Mouse (Mus musculus) heart, postnatal 10 days (tissue): ENCODE results near the gene Mbd3. TPM values are rescaled to one million over a fixed set of nuclear protein-coding genes. Genes with fewer than 3 reads are reported as not detected.

Source experiments
- DNase-seq, 2 experiments: peaks; one replicate each; pipeline ENCODE4 v3.0.0; 2021
- intact Hi-C: fragments of 180-260 bp; cut with DNase I; formaldehyde crosslinking; loops from one replicate; pipeline ENCODE4 v1.15.1; 2025
- total RNA-seq, 2 experiments: library from RNA; stranded (reverse); gene quantifications; 2 replicates each; pipeline ENCODE4 v1.2.3; 2021

Mbd3 gene
- total RNA-seq, 2 experiments from 2014 or later = 102 to 105 TPM

DNA sequence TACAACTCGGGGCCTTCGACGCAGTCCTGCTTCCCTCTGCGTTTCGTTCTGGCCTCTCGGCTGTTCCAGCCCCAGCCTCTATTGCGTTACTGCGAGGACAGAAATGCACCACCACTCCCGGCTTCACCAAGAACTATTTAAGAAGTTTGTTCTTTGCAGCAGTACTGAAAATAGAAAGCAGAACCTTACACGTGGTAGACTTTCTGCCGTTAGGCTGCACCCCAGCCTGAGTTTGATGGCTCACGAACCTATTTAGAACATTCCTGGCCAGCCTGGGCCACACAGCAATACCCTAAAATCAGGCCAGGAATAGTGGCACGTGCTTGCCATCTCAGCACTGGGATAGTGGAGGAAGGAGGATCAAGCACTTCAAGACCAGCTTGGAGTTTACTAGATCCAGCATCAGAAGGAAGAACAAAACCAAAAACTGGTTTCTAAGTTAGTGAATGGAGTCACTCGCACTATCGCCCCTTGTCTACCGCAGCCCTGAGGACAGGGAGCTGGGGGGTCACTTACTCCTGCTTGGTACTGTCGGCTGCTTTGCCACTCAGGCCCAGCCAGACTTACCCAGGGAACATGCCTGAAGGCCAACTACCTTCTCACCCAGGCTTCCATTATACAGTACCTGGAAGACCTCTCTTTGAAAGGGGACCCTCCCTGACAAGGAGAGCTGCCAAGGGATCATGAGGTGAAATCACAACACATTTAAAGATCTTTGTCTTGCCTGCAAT lies 788 bp upstream of the Mbd3 start:
- DNase-seq = no peak
- intact Hi-C loops = no loop called here

DNA sequence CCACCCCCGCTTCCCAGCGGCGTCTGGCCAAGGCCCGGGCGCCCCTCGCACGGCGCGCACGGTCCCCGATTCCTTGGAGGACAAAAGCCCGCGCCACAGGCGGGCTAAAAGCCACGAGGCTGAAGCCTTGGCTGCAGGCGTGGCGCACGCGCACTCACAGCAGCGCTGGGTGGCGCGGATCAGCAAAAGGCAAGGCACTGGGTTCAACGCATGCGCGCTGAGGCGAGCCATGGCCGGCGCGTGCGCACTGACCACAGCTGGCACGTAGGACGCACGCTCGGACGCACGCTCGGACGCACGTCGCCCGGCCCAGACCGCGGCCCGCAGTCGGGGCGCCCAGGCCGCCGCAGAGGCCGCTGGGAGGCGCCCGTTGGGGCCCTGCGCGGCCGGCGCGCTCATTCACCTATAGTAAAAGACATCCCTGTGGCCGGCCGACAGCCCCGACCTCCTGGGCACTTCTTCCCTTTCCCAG lies 595 bp downstream of the Mbd3 start:
- peak; percentile 99 for DNase-seq
- intact Hi-C loops = no loop called here

DNA sequence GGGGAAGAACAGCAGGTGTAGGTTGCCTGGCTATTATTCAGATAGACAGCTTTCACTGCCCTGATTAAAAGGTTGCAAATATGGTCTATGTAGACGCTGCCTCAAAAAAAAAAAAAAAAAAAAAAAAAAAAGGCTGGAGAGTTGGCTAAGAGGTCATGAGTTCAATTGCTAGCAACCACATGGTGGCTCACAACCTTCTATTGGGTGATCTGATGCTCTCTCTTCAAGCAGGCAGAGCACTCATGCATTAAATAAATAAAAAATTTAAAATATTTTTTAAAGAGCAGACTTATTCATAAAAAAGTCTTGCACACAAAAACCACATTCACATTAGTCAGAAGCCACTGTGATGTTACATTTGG lies 1.2 kb downstream of the Mbd3 start:
- no peak for DNase-seq
- intact Hi-C loops = no loop called here

DNA sequence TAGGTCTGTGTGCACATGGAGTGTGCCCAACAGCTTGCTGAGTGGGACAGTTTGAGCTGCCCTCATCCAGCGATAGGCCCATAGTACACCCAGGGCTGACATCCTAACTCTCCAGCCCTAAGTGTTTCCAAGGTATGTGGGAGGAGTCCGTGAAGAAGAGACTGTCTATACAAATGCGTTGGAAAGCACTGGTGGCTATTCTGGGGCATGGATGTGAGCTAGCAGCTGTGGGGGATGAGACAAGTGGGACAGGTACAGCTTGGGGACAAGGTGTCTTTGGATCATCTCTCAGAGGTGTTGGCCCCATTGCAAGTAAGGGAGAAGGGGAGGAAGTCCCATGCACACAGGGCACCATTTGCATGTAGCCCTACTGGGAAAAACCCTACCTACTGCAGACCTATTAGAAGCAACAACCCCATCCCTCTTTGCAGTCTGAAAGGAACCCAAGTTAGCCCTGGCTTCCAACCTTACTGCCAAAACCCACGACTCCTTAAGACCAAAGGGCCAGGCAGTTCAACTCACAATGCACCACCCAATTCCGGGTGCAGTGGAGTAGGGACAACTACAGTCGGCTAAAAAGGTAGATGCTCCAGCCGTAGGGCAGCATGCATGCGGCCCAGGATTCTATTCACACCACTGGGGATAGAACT lies 1.7 kb downstream of the Mbd3 start:
- no peak for DNase-seq
- intact Hi-C loops = no loop called here

DNA sequence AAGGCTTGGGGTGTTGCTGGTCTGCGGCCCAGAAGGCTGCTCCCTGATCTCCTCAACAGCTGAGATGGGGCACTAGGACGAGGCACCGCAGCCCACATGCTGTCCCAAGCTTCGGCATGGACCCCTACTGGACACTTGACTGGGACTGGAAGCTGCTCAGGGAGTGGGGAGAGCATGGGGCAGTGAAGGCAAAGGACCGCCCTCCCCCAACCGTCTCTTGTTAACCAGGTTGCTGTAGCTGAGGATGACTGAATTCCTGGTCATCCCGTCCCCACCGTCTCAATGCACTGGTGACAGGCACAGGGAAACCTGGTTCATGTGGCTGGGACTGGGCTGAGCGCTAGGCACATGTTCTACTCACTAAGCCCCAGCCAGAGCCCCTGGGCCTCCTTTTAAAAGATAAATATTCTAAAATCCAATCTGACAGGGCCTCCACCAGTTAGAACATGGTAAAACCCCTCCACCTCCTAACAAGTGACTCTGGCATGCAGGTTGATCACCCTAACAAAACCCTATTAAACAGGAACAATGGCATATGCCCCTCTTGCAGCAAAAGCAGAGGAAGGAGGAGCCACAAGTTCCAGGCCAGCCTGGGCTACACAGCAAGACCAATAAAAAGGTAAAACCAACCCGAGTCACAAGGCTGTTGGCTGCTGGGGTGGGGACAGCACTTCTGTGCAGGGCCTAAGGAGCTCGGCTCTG lies 2.4 kb downstream of the Mbd3 start:
- intact Hi-C loops = no loop called here
- DNase-seq = no peak

DNA sequence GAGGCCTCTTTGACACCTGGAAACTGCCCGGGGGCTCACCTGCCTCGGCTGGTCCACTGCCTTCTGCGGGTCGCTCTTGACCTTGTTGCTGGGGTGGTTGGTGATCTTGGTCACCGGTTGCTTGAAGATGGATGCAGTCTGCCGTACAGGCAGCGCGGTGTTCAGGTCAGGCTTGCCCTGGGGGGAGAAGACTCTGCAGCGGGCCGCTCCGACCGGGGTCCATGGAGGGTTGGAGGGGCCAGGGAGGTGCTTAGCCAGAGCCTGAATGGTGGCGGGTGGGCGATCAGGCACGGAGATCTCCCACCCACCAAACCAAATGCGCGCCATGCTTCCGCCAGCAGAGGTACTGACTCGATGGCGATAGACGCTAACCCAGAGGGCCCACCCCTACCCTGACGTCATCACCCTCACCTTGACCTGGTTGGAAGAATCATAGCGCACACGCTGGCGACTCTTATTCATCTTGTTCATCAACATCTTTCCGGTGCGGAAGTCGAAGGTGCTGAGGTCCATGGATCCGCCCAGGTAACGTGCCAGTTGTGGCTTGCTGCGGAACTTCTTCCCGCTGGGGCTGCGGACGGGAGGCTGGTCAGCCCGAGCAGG lies 4.2 kb downstream of the Mbd3 start:
- no peak for DNase-seq

DNA sequence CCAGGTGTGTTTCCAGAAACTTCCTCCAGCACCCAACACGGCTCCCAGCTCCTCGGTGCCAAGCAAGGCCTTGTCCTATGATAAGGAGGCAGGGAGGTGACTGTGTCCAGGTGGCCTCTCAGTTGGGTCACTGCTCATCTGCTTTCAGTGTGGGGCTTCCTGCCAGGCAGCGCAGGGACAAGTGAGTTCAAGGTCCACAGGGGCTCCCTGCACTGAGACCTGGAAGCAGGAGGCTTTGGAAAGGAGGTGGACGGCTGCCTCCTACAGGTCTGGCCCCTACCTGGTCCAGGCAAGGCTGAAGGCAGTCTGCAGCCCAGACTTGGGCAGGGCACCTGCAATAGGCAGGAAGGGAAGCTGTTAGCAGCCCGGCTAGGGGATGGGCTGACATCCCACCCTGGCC lies 6.7 kb downstream of the Mbd3 start:
- DNase-seq = no peak
- intact Hi-C loops = no loop called here

More for the DNA sequence above, 4.2 kb downstream of the Mbd3 start:
- intact Hi-C loops = no loop called here

DNA sequence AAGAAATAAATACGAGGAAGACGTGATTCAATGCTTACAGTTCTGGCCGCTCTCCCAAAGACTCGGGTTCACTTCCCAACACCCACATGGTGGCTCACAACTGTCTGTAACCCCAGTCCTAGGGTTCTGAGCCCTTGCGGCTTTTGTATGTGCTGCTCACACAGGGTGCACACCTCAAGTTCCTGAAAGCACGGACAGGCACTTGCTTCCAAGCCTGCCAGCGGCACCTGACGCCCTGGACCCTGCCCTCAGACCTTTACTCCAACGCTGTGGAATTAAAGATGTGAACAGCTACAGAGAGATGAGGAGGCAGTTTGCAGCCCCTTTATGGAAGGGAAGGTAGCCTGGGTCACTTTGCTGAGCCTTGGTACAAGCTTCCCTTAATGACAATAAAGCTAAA lies 8.7 kb downstream of the Mbd3 start:
- intact Hi-C loops = no loop called here

DNA sequence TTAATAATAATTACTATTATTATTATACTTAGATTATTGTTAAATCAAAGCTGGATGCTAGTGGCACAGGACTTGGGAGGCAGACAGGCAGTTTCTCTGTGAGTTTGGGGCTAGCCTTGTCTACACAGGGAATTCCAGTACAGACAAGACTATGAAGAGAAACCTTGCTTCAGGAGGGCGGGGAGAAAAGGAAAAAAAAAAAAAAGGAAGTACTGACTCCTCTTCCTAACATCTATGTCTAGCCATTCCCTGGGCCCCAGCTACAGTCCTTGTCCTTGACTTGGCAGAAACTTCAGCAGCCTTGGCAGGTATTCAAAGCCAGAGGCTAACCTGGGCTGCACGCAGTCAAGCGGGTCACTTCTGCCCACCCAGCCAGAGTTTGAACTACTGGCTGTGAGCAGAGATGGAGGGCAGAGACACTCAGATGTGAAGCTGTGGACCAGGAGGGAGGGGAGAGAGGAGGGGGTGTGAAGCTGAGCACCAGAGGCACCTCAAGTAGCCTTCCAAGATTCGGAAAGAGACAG lies 10.1 kb downstream of the Mbd3 start:
- intact Hi-C loops = no loop called here
- DNase-seq = no peak

More for the DNA sequence above, 8.7 kb downstream of the Mbd3 start:
- no peak for DNase-seq

DNA sequence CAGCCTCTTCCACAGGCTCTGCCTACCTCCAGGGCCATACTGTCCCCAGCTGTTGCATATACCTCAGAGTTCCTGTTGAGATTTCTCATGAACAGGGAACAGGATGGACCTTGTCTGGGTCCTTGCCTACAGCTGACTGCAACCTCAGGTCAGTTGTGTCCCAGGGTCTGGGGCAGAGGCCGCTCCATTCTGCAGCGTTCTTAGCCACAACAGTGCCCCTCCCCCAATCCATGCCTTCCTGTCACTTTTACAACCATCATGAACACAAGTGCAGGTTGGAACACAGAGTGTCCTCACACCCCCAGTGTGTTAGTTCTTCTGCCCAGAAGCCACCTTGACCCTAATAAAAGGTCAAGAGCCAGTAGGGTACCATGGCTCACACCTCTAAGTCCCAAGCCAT lies 10.6 kb downstream of the Mbd3 start:
- DNase-seq = no peak
- intact Hi-C loops = no loop called here

DNA sequence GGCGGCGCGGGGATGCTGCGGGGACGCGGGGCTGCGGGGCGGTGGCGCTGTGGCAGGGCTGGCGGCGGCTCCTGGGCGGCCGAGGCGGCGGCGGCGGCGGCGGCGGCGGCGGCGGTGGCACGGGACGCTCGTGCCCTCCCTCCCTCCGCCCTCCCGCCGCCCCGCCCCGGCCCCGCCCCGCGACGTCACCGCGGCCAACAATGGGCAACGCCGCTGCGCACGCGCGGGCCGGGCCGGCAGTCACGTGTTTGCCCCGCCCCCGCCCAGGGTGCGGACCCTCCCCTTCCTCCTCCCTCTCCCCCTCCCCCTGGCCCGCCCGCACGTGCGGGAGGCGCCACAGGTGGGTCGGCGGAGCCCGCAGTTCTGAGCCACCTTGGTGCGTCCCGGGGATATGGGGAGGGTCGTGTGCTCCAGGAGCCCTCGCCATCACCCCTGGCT lies 11.8 kb downstream of the Mbd3 start, which contains the start of gene Mex3d:
Gene Mex3d (minus strand): TSS at position 138 of the 438 bp plus-strand sequence.
- peak; percentile 89 to 90 for DNase-seq
- intact Hi-C loops = no loop called here

DNA sequence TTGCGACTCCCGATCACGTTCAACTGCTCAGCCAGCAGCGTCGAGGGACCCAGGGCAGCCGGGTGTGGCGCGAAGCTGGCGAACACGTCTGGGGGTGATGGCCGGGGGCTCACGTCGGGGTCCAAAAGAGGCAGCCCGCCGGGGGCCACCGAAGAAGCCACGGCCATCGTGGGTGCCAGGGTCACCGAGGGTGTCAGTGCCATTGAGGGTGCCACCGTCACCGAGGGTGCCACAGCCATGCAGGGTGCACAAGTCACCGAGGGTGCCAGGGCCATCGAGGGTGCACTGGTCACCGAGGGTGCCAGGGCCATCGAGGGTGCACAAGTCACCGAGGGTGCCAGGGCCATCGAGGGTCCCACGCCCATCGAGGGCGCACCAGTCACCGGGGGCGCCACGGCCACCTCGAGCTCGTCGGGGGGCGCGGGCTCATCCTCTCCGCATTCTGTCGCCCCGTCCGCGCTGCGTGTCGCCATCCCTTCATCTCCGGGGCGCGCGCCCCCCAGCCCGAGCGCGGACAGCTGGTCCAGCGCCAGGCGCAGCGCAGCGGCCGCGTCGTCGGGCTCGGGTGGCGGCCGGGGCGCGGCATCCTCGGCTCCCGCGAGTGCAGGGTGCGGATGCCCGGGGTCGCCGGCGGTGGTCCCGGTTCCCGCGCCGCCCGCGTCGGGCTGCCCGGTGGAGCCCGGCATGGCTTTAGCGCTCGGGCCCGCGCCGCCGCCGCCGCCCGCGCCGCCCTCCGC lies 12.4 kb downstream of the Mbd3 start:
- intact Hi-C loops = no loop called here

DNA sequence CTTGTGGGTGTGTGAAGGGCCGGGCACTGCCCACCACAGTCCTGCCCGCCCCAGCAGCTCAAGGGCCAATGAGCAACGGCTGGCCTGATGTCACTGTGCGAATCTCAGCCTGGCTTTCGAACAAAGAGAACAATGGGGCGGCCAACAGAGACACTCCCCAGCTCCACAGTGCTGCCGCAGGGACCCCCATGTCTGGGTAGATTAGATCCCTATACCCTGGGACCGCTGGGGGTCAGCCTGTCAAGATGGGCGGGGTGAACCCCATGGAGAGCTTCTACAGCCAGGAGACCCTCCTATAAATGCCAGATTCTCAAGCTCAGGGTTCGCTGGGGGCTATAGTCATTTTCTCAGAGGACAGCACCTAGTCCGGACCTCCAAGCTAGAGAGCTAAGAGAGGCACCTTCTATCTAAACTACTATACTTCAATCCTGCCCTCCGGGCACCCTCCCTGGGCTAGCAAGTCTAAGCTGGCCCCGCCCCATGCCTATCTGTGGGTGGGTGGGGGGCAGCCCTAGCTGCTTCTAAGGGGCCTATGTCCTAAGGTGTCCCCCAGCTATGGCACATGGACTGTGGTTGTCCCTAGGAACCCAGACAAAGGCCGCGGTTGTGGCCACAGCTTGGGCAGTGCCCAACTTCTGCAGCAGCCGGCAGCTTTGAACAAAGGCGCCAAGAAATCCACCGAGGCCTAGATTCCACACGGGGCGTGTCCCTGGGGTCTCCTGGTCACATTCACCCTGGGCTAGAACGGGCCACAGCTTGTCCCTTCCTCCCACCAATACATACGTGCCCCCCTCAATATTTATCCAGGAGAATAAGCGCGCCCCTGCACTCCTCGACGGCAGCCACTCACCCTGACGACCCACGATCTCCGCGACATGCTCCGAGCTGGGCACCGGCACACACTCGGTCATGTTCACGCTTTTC lies 13.3 kb downstream of the Mbd3 start:
- peak; percentile 56 to 65 for DNase-seq
- intact Hi-C loops = no loop called here

More for the DNA sequence above, 12.4 kb downstream of the Mbd3 start:
- DNase-seq = no peak

DNA sequence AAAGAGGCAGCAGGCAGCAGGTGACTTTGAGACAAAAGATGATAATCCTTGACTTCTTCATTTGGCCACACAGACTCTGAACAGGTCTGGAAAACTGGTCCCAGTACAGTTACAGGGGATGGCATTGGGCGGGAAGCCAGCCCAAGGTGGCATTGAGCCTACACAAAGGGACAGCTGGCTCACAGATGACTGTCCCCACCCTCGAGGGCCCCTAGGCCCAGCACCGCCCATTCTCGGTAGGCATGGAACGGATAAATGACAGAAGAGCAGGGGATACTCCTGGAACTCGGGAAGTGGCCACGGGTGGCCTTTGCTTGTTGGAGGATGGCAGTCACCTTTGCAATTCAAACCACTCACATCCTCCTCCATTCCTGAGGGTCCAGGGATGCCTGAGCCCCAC lies 14.0 kb downstream of the Mbd3 start:
- DNase-seq = no peak
- intact Hi-C loops = no loop called here

DNA sequence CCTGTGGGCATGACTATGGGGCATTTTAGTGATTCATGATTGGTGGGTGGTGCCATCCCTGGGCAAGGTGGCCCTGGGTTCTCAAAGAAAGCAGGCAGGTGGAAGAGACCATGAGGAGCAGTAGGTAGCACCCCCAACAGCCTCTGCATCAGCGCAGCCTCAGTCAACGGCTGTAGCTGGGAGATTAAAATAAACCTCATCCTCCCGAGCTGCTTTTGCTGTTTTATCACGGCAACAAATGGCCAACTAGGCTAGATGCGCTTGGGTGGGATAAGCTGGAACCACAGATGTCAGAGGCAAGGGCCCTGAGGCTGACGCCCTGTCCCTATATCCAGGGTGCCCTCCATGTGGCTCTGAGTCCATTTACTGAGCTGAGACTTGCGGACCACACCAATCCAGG lies 14.6 kb downstream of the Mbd3 start:
- DNase-seq = no peak
- intact Hi-C loops = no loop called here

DNA sequence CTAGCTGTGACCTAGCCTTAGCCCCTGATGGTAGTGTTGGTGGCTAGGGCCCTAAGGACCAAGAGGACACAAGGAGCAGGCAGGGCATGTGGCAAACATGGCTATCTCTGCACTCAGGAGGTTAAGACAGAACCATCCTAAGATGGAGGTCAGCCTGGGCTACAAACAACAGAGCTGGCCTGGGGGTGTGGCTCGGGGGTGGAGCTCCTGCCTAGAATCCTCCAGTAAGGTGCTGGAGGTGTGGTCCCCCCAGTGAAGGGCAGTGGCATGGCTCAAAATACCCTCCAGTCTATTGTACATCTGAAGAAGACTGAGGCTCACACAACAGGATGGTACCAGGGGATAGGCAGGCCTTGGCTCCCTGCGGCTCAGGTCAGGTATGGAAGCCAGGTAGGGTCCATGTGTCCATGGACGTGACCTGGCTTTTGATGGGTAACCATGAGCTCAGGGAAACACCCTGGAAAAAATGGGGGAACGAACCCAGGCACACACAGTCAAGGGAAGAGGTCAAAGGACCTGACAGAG lies 15.2 kb downstream of the Mbd3 start:
- intact Hi-C loops = no loop called here
- no peak for DNase-seq

DNA sequence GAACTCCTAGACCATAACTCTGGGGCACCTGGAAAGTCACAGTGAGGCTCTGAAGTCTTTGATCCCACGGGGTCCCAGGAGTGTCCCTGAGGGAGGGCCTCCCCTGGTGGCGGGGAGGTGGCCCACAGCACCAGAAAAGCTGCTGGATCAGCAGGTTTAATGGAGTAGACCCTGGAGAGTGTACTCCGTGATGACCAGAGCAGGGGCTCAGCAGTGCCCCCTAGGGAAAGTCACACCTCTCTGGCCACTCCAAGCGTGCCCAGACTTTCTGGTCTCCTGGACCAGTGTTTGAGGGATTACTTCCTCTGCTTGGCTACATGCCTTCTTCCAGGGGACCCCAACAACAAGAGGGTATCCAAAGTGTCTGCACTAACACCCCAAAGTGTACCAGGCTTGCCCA lies 15.9 kb downstream of the Mbd3 start:
- no peak for DNase-seq
- intact Hi-C loops = no loop called here

DNA sequence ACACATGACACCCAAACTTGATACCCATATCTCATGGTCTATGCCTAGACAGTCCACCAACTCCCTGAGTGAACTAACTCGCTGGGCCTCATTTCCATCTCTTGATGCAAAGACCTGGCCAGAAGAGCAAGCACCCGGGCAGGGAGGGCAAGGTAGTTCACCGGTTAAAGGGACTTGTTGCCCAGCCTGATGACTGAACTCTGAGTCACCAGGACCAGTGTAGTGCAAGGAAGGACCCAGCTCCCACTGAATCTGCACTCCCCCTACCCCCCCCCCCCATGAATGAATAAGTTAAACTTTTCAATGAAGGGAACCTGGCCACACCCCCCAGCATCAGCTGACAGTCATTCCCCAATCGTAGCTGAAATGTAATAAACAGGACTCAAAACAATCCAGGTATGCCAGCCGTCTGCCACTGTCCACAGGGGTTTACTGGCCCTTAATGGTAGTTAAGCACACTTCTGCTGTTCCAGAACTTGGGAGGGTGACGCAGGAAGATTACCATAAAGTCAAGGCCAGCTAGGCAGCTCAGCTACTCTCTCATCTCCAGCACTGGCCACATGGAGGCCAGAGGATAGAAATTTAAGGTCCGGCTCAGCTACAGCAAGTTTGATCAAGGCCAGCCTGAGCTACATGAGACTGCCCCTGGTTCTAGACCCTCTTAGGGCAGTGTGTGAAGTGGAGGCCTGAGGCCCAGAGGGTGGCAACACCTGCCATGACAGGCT lies 16.5 kb downstream of the Mbd3 start:
- intact Hi-C loops = no loop called here
- no peak for DNase-seq
